ENCODE assay signal across 8 mouse cellular contexts in genomic region chr7:141192776-141193347, GRCm38 (mm10). TPM values are rescaled to one million over a fixed set of nuclear protein-coding genes. Genes with fewer than 3 reads are reported as not detected.
DNase-seq lines count a peak whose midpoint lies in the region; ATAC-seq and TF ChIP-seq lines count a peak whose summit lies in the region.

No protein-coding gene starts in this region.

- peak overlapping the region; percentile 86 for H3K4me3 ChIP-seq in heart, embryonic 13.5 days
- peak overlapping the region; percentile 69 for H3K4me3 ChIP-seq in bone marrow, adult 2 months (replicated peaks; ENCODE audit: control insufficient read depth, low read depth, low read length)
- peak overlapping the region; percentile 97 for H3K4me3 ChIP-seq in hindbrain, embryonic 14.5 days (replicated peaks; ENCODE audit: low read length)

- no peak for ATAC-seq in heart, embryonic 13.5 days (ENCODE audit: extremely low read depth, insufficient number of reproducible peaks, low FRiP score, low TSS enrichment)
- no peak for ATAC-seq in hindbrain, embryonic 14.5 days (ENCODE audit: low FRiP score)

- no peaks in the 10 kb centered on the region for H3K27me3 ChIP-seq in heart, embryonic 13.5 days (replicated peaks)
- H3K27me3 ChIP-seq in hindbrain, embryonic 14.5 days (ENCODE audit: control insufficient read depth, insufficient read depth, low read length), result no peaks in the 10 kb centered on the region

- peak overlapping the region; percentile 93 for H3K4me2 ChIP-seq in heart, embryonic 13.5 days
- peak overlapping the region; percentile 96 for H3K4me2 ChIP-seq in hindbrain, embryonic 14.5 days (replicated peaks)

- peak overlapping the region; percentile 80 for H3K27ac ChIP-seq in heart, embryonic 13.5 days (replicated peaks)
- peak overlapping the region; percentile 73; the same call in 1 of the 2 replicates for H3K27ac ChIP-seq in bone marrow, adult 2 months (ENCODE audit: control insufficient read depth, insufficient read depth, low read depth, low read length, poor library complexity)
- H3K27ac ChIP-seq in hindbrain, embryonic 14.5 days, result peak overlapping the region; percentile 82; the same call in 1 of the 2 replicates

- intact Hi-C loops in heart, postnatal 36 days (cut with DNase I), result loop anchor here (5.0 kb wide), 1 partner anchor 336 kb away; the partner anchor contains the start of genes Bet1l, Gm45785 and Ric8a

- H3K4me1 ChIP-seq in heart, embryonic 13.5 days, result peaks cover 29% of the 10 kb centered on the region
- H3K4me1 ChIP-seq in bone marrow, adult 2 months (ENCODE audit: control insufficient read depth, insufficient read depth, low read length), result peaks cover 2% of the 10 kb centered on the region; the same call in 1 of the 2 replicates
- H3K4me1 ChIP-seq in hindbrain, embryonic 14.5 days (replicated peaks; ENCODE audit: control insufficient read depth, insufficient read depth, low read length), result peaks cover 21% of the 10 kb centered on the region

- H3K36me3 ChIP-seq in heart, embryonic 13.5 days, result peaks cover 38% of the 10 kb centered on the region
- H3K36me3 ChIP-seq in hindbrain, embryonic 14.5 days (replicated peaks; ENCODE audit: control insufficient read depth, insufficient read depth), result peaks cover 36% of the 10 kb centered on the region

- WGBS in heart, embryonic 13.5 days, result 32% methylated on average over 12 of the region's 12 CpGs
- 30% methylated on average over 12 of the region's 12 CpGs for WGBS in bone marrow, adult 2 months
- 34% methylated on average over 12 of the region's 12 CpGs for WGBS in hindbrain, embryonic 14.5 days

- DNase-seq in heart, postnatal 36 days, result no peak
- DNase-seq in hindbrain, embryonic 14.5 days (ENCODE audit: low spot score), result no peak
- peak; percentile 45 for DNase-seq in lung, postnatal 14 days
- no peak for DNase-seq in adrenal gland, postnatal 14 days
- no peak for DNase-seq in adrenal gland, adult 18-20 months (ENCODE audit: low spot score in 2 of 2)
- DNase-seq in kidney, adult 9 months, result no peak

- no peaks in the 10 kb centered on the region for H3K9me3 ChIP-seq in heart, embryonic 13.5 days
- no peaks in the 10 kb centered on the region for H3K9me3 ChIP-seq in hindbrain, embryonic 14.5 days (ENCODE audit: control insufficient read depth, low read length)

- 0 out of 2 replicates have a peak, but pooled peaks have one; percentile 20 for TF ChIP-seq POLR2A in bone marrow, adult 2 months (IDR thresholded peaks at IDR 0.05; ENCODE audit: borderline replicate concordance, control insufficient read depth, low read depth, low read length)

- TF ChIP-seq CTCF in bone marrow, adult 2 months (IDR thresholded peaks at IDR 0.05; ENCODE audit: control insufficient read depth, insufficient read depth, low read length), result no peak

- H3K9ac ChIP-seq in heart, embryonic 13.5 days, result peak overlapping the region; percentile 97
- H3K9ac ChIP-seq in hindbrain, embryonic 14.5 days, result peak overlapping the region; percentile 97

RNA-seq across cellular contexts. Expression of gene Hras, which starts 0.9 kb away (rescaled TPM):
- polyA plus RNA-seq in heart, embryonic 13.5 days (2015; fragmentation: Nextera tagmentation; extraction: Ambion mirVana), result 67.5 and 90.7 TPM in 2 replicates
- 100 to 1,000 TPM in 1 of 2 experiments, 10 to 100 TPM in 1; 97.9 to 104 TPM for total RNA-seq in heart, postnatal 36 days (2021)
- 108 and 168 TPM in 2 replicates for polyA plus RNA-seq in bone marrow, adult 2 months (2011; ENCODE audit: insufficient read depth, insufficient read length, low replicate concordance, missing spikeins)
- 168 and 187 TPM in 2 replicates for polyA plus RNA-seq in hindbrain, embryonic 14.5 days (2014; fragmentation: Nextera tagmentation; extraction: Ambion mirVana)
- 81.7 and 83.6 TPM in 2 replicates for total RNA-seq in adrenal gland, postnatal 14 days (2021)
- total RNA-seq in adrenal gland, adult 18-20 months (2021), result 10 to 100 TPM; 87.8 to 99.7 TPM

RNA-seq across cellular contexts. Expression of gene Lrrc56, which starts 1.1 kb away (rescaled TPM):
- 3.1 and 3.3 TPM in 2 replicates for polyA plus RNA-seq in heart, embryonic 13.5 days (2015; fragmentation: Nextera tagmentation; extraction: Ambion mirVana)
- total RNA-seq in heart, postnatal 36 days (2021), result 1 to 10 TPM; 2.8 to 4.0 TPM
- polyA plus RNA-seq in bone marrow, adult 2 months (2011; ENCODE audit: insufficient read depth, insufficient read length, low replicate concordance, missing spikeins), result 2.2 and 3.1 TPM in 2 replicates
- 6.6 and 7.6 TPM in 2 replicates for polyA plus RNA-seq in hindbrain, embryonic 14.5 days (2014; fragmentation: Nextera tagmentation; extraction: Ambion mirVana)
- total RNA-seq in adrenal gland, postnatal 14 days (2021), result 7.6 and 9.6 TPM in 2 replicates
- total RNA-seq in adrenal gland, adult 18-20 months (2021), result 1 to 10 TPM; 3.9 to 6.9 TPM

RNA-seq across cellular contexts. Expression of gene Rnh1, which starts 20.2 kb away (rescaled TPM):
- polyA plus RNA-seq in heart, embryonic 13.5 days (2015; fragmentation: Nextera tagmentation; extraction: Ambion mirVana), result 92.2 and 102 TPM in 2 replicates
- total RNA-seq in heart, postnatal 36 days (2021), result 10 to 100 TPM; 66.8 to 67.8 TPM
- 17.8 and 27.6 TPM in 2 replicates for polyA plus RNA-seq in bone marrow, adult 2 months (2011; ENCODE audit: insufficient read depth, insufficient read length, low replicate concordance, missing spikeins)
- polyA plus RNA-seq in hindbrain, embryonic 14.5 days (2014; fragmentation: Nextera tagmentation; extraction: Ambion mirVana), result 53.5 and 56.1 TPM in 2 replicates
- 186 and 200 TPM in 2 replicates for total RNA-seq in adrenal gland, postnatal 14 days (2021)
- total RNA-seq in adrenal gland, adult 18-20 months (2021), result 100 to 1,000 TPM; 218 to 327 TPM

RNA-seq across cellular contexts. Expression of gene Lmntd2, which starts 21.0 kb away (rescaled TPM):
- polyA plus RNA-seq in heart, embryonic 13.5 days (2015; fragmentation: Nextera tagmentation; extraction: Ambion mirVana), result 0.56 and 0.72 TPM in 2 replicates
- total RNA-seq in heart, postnatal 36 days (2021), result not detected
- polyA plus RNA-seq in bone marrow, adult 2 months (2011; ENCODE audit: insufficient read depth, insufficient read length, low replicate concordance, missing spikeins), result 0.47 and 1.9 TPM in 2 replicates
- 0.20 and 0.66 TPM in 2 replicates for polyA plus RNA-seq in hindbrain, embryonic 14.5 days (2014; fragmentation: Nextera tagmentation; extraction: Ambion mirVana)
- total RNA-seq in adrenal gland, postnatal 14 days (2021), result 0.26 and 0.34 TPM in 2 replicates
- under 1 TPM; 0.13 to 0.33 TPM for total RNA-seq in adrenal gland, adult 18-20 months (2021)

RNA-seq across cellular contexts. Expression of gene Rassf7, which starts 22.8 kb away (rescaled TPM):
- 15.1 and 15.3 TPM in 2 replicates for polyA plus RNA-seq in heart, embryonic 13.5 days (2015; fragmentation: Nextera tagmentation; extraction: Ambion mirVana)
- 1 to 10 TPM in 1 of 2 experiments, under 1 TPM in 1; 0.79 to 1.7 TPM for total RNA-seq in heart, postnatal 36 days (2021)
- 10.1 and 17.9 TPM in 2 replicates for polyA plus RNA-seq in bone marrow, adult 2 months (2011; ENCODE audit: insufficient read depth, insufficient read length, low replicate concordance, missing spikeins)
- 20.2 and 23.5 TPM in 2 replicates for polyA plus RNA-seq in hindbrain, embryonic 14.5 days (2014; fragmentation: Nextera tagmentation; extraction: Ambion mirVana)
- 4.9 and 5.2 TPM in 2 replicates for total RNA-seq in adrenal gland, postnatal 14 days (2021)
- total RNA-seq in adrenal gland, adult 18-20 months (2021), result 1 to 10 TPM; 1.4 to 2.6 TPM
